Mouse (Mus musculus) cerebellum, adult 9-10 months (tissue): ENCODE measurements around the gene Zfp786.

Source experiments
- DNase-seq: peaks from one replicate; pipeline ENCODE4 v3.0.0; 2022

Gene Zfp786

DNA sequence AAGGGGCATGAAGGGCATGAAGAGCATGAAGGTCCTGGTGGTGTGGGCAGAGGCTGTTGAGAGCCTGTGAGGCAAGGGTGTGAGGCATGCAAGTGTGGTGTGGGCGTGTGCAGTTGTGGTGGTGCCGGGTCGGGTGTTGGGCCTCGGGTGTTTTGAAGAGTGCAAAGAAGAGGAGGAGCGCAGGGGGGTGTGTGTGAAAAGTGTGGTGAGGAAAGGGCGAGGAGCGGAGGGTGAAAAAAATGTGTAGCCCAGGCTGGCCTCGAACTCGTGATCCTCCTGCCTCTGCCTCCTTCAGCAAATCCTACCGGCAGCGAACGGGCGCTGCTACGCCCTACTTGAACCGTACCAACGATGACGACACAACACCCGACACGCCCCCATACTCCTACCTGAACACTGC lies 58.9 kb downstream of the Zfp786 start:
- DNase-seq = peak; percentile 55

DNA sequence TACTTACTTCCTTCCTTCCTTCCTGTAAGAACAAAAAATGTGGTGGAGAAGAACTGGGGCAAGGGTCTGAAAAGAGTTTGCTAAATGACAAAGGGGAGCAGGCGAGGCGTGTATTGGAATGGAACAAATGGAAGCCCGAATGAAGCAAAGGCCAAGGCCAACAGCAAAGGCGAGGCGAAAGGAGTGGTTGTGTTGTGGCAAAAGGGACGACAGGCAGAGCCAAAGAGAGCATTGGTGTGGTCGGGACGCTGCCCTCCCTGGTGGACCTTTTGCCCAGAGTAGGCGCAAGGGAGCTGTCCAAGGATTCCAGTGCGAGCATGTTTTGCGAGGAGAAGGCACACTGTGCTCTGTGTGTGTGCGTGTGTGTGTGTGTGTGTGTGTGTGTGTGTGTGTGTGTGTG lies 59.6 kb downstream of the Zfp786 start:
- DNase-seq = peak; percentile 38

- DNase-seq = peak; percentile 83
Measured at GRCm38 (mm10) chr6:47769861-47770260, 60.8 kb downstream of the Zfp786 start.
